23 mouse cellular contexts compared by ENCODE assay signal in the genomic region with DNA sequence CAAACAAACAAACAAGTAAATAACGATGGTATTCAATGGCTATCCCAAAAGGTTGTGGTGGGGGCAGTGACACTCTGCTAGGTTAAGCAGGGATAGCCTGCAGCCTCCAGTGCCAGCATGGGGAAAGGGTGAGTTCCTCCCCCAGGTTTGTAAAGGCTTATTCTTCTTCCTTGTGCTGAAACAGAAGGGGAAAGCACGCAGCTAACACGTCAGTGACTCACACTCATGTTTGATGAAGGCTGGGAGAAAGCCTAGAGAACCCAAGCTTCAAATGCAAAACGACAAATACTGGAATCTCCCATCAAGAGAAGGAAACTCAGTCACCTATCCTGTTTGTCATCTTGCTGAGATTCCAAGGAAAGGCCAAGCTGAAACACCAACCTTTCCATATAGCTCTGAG. TPM values are rescaled to one million over a fixed set of nuclear protein-coding genes. Genes with fewer than 3 reads are reported as not detected.
DNase-seq lines count a peak whose midpoint lies in the region; ATAC-seq lines count a peak whose summit lies in the region.
"Had no signal": no experiment of that assay in that cellular context is flagged by ENCODE, and none has a peak within 500 bp of the region (broad histone marks: within the 10 kb centered on the region; RNA-seq: fewer than 3 reads in every experiment).

No protein-coding gene starts in this region.

- no peak overlapping the region for H3K9ac ChIP-seq in embryonic facial prominence, embryonic 15.5 days
- H3K9ac ChIP-seq in stomach, embryonic 15.5 days: no peak overlapping the region
- H3K9ac ChIP-seq: embryonic facial prominence, embryonic 13.5 days; heart, embryonic 15.5 days; hindbrain, embryonic 14.5 days had no signal

- peaks cover 51% of the 10 kb centered on the region for H3K4me1 ChIP-seq in embryonic facial prominence, embryonic 15.5 days
- peaks cover 44% of the 10 kb centered on the region for H3K4me1 ChIP-seq in embryonic facial prominence, embryonic 10.5 days
- peaks cover 44% of the 10 kb centered on the region for H3K4me1 ChIP-seq in stomach, embryonic 15.5 days

- 0 out of 2 replicates have a peak overlapping the region, but pooled peaks have one; percentile 13 for H3K27ac ChIP-seq in embryonic facial prominence, embryonic 15.5 days (replicated peaks)
- no peak overlapping the region for H3K27ac ChIP-seq in embryonic facial prominence, embryonic 10.5 days (replicated peaks)
- H3K27ac ChIP-seq in stomach, embryonic 15.5 days: peak overlapping the region; percentile 87; the same call in 1 of the 2 replicates
- H3K27ac ChIP-seq: embryonic facial prominence, embryonic 13.5 days; forebrain, embryonic 10.5 days; heart, embryonic 15.5 days; hindbrain, embryonic 10.5 days; hindbrain, embryonic 14.5 days had no signal

- no peak overlapping the region for H3K4me2 ChIP-seq in embryonic facial prominence, embryonic 15.5 days (replicated peaks)
- H3K4me2 ChIP-seq in stomach, embryonic 15.5 days: no peak overlapping the region
- H3K4me2 ChIP-seq: embryonic facial prominence, embryonic 13.5 days; heart, embryonic 11.5 days; heart, embryonic 15.5 days; hindbrain, embryonic 14.5 days had no signal

- 86% methylated on average over 4 of the region's 4 CpGs for WGBS in embryonic facial prominence, embryonic 15.5 days
- 87% methylated on average over 4 of the region's 4 CpGs for WGBS in embryonic facial prominence, embryonic 10.5 days
- 71% methylated on average over 4 of the region's 4 CpGs for WGBS in stomach, embryonic 15.5 days

- H3K27me3 ChIP-seq in embryonic facial prominence, embryonic 15.5 days: no peaks in the 10 kb centered on the region
- no peaks in the 10 kb centered on the region for H3K27me3 ChIP-seq in embryonic facial prominence, embryonic 10.5 days (replicated peaks; ENCODE audit: low read depth, poor library complexity, severe bottlenecking)
- H3K27me3 ChIP-seq in stomach, embryonic 15.5 days (replicated peaks): no peaks in the 10 kb centered on the region
- H3K27me3 ChIP-seq: embryonic facial prominence, embryonic 13.5 days; heart, embryonic 15.5 days; Patski had no signal

- ATAC-seq in embryonic facial prominence, embryonic 15.5 days (ENCODE audit: insufficient number of reproducible peaks, low FRiP score, low TSS enrichment, low read depth): no peak
- no peak for ATAC-seq in stomach, embryonic 15.5 days (ENCODE audit: insufficient read depth, low FRiP score, low read depth)
- ATAC-seq: forebrain, embryonic 14.5 days; Patski had no signal

- H3K9me3 ChIP-seq in embryonic facial prominence, embryonic 15.5 days (replicated peaks): no peaks in the 10 kb centered on the region
- no peaks in the 10 kb centered on the region for H3K9me3 ChIP-seq in embryonic facial prominence, embryonic 10.5 days
- H3K9me3 ChIP-seq in stomach, embryonic 15.5 days: no peaks in the 10 kb centered on the region
- H3K9me3 ChIP-seq: embryonic facial prominence, embryonic 13.5 days; forebrain, embryonic 10.5 days; heart, embryonic 15.5 days; hindbrain, embryonic 10.5 days had no signal

- H3K4me3 ChIP-seq in embryonic facial prominence, embryonic 15.5 days (replicated peaks): no peak overlapping the region
- H3K4me3 ChIP-seq in embryonic facial prominence, embryonic 10.5 days: no peak overlapping the region
- no peak overlapping the region for H3K4me3 ChIP-seq in stomach, embryonic 15.5 days (replicated peaks)
- H3K4me3 ChIP-seq: embryonic facial prominence, embryonic 13.5 days; forebrain, embryonic 10.5 days; heart, embryonic 15.5 days; hindbrain, embryonic 10.5 days had no signal

- 0 out of 2 replicates have a peak, but pooled peaks cover 1% of the 10 kb centered on the region for H3K36me3 ChIP-seq in embryonic facial prominence, embryonic 15.5 days
- peaks cover 42% of the 10 kb centered on the region for H3K36me3 ChIP-seq in embryonic facial prominence, embryonic 10.5 days (replicated peaks)
- no peaks in the 10 kb centered on the region for H3K36me3 ChIP-seq in stomach, embryonic 15.5 days

- no peak for DNase-seq in embryonic facial prominence, embryonic 10.5 days (ENCODE audit: low spot score)
- peak; percentile 27 to 31 for DNase-seq in left cerebral cortex, adult 18-20 months (ENCODE audit: low spot score in 2 of 2)
- DNase-seq in left cerebral cortex, adult 11 months (ENCODE audit: low spot score): no peak
- DNase-seq in 3T3-L1 (ENCODE audit: low read depth, low spot score): peak; percentile 24
- DNase-seq in T-cell, adult 2 months (ENCODE audit: low spot score): no peak
- DNase-seq in adrenal gland, postnatal 10 days: no peak
- DNase-seq: adrenal gland, adult 2 months; adrenal gland, postnatal 36 days; cerebellum, adult 11 months; cerebellum, adult 9-10 months; cerebellum, postnatal 25 days; gastrocnemius, postnatal 10 days; heart, adult 18-20 months had no signal

RNA-seq across cellular contexts. Expression of a gene that starts 6.0 kb away (rescaled TPM):
- 54.9 and 60.2 TPM in 2 replicates for polyA plus RNA-seq in embryonic facial prominence, embryonic 15.5 days (2015; fragmentation: Nextera tagmentation; extraction: Ambion mirVana)
- 48.5 and 49.1 TPM in 2 replicates for polyA plus RNA-seq in embryonic facial prominence, embryonic 10.5 days (2016; fragmentation: Nextera tagmentation; extraction: Ambion mirVana)
- total RNA-seq in left cerebral cortex, adult 18-20 months (2021): 100 to 1,000 TPM; 123 to 139 TPM
- 55.7 and 57.7 TPM in 2 replicates for polyA plus RNA-seq in stomach, embryonic 15.5 days (2015; fragmentation: Nextera tagmentation; extraction: Ambion mirVana)
- 10 to 100 TPM; 61.8 to 73.3 TPM for total RNA-seq in adrenal gland, postnatal 10 days (2021)

RNA-seq across cellular contexts. Expression of a gene that starts 47.1 kb away (rescaled TPM):
- 30.1 and 36.2 TPM in 2 replicates for polyA plus RNA-seq in embryonic facial prominence, embryonic 15.5 days (2015; fragmentation: Nextera tagmentation; extraction: Ambion mirVana)
- 44.5 and 51.7 TPM in 2 replicates for polyA plus RNA-seq in embryonic facial prominence, embryonic 10.5 days (2016; fragmentation: Nextera tagmentation; extraction: Ambion mirVana)
- total RNA-seq in left cerebral cortex, adult 18-20 months (2021): 10 to 100 TPM; 29.1 to 30.8 TPM
- 22.5 and 22.8 TPM in 2 replicates for polyA plus RNA-seq in stomach, embryonic 15.5 days (2015; fragmentation: Nextera tagmentation; extraction: Ambion mirVana)
- total RNA-seq in adrenal gland, postnatal 10 days (2021): 10 to 100 TPM; 23.2 to 23.8 TPM

Comparison
In these comparisons a context has a peak if more than half of its experiments do, and no peak if none do; other contexts are left out.
1. DNase-seq: peak in left cerebral cortex, adult 18-20 months (2 of 2) and 3T3-L1 (single experiment); none in embryonic facial prominence, embryonic 10.5 days (single experiment), left cerebral cortex, adult 11 months (single experiment), T-cell, adult 2 months (single experiment) and adrenal gland, postnatal 10 days (single experiment).